Mouse (Mus musculus) bone marrow, adult 2 months (tissue): ENCODE measurements around the gene Clec2e. TPM values are rescaled to one million over a fixed set of nuclear protein-coding genes. Genes with fewer than 3 reads are reported as not detected.

Experiments used
- H3K27ac ChIP-seq: fragments of 200-500 bp; 2 replicates; pipeline ENCODE4 v1.5.1; 2012; ENCODE audit warnings: low read depth, mild to moderate bottlenecking, control low read depth, inconsistent platforms, low read length; ENCODE audit not compliant: control insufficient read depth, poor library complexity, insufficient read depth
- H3K4me1 ChIP-seq: fragments of 200-500 bp; 2 replicates; pipeline ENCODE4 v1.6.1; 2011; ENCODE audit warnings: low read length; ENCODE audit not compliant: control insufficient read depth, insufficient read depth
- H3K4me3 ChIP-seq: fragments of 200-500 bp; replicated peaks from 2 replicates; pipeline ENCODE3; 2011; ENCODE audit warnings: mild to moderate bottlenecking, low read depth, low read length, control low read depth; ENCODE audit not compliant: control insufficient read depth
- CTCF ChIP-seq: fragments of 200-500 bp; IDR thresholded peaks from 2 replicates; pipeline ENCODE4 v1.5.1; 2011; ENCODE audit warnings: low read length, control low read depth; ENCODE audit not compliant: control insufficient read depth, insufficient read depth
- POLR2A ChIP-seq: fragments of 200-500 bp; IDR thresholded peaks from 2 replicates; pipeline ENCODE4 v1.6.1; 2011; ENCODE audit warnings: low read depth, mild to moderate bottlenecking, control low read depth, low read length, borderline replicate concordance; ENCODE audit not compliant: control insufficient read depth
- WGBS: fragments of 180-500 bp; shearing (Covaris S2); methylation state at CpG from one replicate; pipeline ENCODE4 v1.1.7; 2018; 5-methylcytosine and 5-hydroxymethylcytosine counted together
- polyA plus RNA-seq: library from polyadenylated mRNA; stranded (reverse); fragments of >200 nt; gene quantifications from 2 replicates; pipeline ENCODE4 v1.2.4, GENCODE M21; 2011; ENCODE audit warnings: low replicate concordance; ENCODE audit not compliant: missing spikeins, insufficient read depth, insufficient read length

Clec2e gene
- polyA plus RNA-seq, 1 experiment: 0.75 TPM

DNA sequence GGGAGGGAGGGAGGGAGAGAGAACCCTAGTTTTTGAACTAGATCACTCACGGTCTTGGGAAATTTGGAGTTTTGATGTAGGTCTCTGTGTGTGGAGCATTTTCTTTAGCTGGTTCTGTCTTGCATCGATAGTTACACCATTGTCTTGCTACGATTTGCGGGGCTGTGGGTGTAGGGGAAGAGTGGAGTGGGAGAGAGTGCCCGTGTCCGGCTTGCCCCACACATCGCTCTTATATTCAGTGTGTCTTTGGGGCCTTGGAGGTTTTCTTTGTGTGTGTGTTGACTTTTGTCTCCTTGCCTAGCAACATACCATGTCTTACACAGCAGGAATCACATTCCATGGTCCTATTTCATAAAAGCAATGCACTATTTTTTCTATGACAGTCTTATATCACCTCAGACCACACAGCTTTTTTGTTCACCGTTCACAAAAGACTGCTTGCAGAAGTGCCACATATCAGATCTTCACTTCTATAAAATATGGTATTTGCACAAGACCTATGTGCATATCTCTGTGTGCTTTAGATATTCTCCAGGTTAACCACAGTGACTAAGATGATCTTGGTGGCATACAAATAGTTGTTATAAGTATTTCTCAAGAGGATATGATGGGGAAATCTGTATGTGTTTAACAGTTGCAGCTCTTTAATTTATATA is 51.0 kb downstream of the Clec2e start:
- peak overlapping the region; percentile 56 for H3K4me3 ChIP-seq
- WGBS: 6% methylated on average over 8 of the region's 8 CpGs
- TF ChIP-seq CTCF (no peak), POLR2A (no peak)
- H3K4me1 ChIP-seq: no peaks in the 10 kb centered on the region; the same call in 1 of the 2 replicates
- peak overlapping the region; percentile 91 for H3K27ac ChIP-seq

DNA sequence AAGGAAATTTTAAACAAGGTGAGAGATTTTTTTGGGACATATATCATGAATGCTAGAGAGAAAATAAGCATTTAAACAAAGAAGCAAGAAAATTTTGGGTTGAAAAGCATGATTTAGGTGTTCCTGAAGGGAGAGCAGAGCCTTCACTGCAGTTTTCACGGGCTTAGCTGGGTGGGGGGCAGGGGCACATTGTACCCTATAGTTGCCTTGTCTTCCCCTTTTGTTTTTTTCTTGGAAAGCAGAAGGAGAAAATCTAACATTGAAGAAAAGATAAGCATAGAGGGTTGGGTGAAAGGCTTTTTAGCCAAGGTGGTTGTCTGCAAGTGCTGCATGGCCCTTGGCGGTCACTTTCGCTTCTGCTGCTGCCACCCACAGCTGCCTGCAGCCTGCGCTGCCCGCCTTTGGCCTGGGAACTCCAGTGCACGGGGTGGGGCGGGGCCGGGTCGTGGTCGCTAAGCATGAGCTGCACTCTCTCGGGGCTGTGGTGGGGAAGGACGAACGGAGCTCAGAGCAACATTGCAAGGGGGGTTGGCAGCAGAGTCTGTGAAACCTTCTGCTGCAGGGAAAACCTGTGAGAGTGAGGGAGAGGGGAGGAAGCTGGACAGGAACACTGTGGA is 51.7 kb downstream of the Clec2e start:
- peak; percentile 72; the same call in 1 of the 2 replicates for TF ChIP-seq POLR2A
- no peak for TF ChIP-seq CTCF
- Histone ChIP-seq H3K4me3 (peak overlapping the region; percentile 56), H3K27ac (peak overlapping the region; percentile 56), H3K4me1 (no peaks in the 10 kb centered on the region; the same call in 1 of the 2 replicates)
- 1% methylated on average over 13 of the region's 13 CpGs for WGBS

DNA sequence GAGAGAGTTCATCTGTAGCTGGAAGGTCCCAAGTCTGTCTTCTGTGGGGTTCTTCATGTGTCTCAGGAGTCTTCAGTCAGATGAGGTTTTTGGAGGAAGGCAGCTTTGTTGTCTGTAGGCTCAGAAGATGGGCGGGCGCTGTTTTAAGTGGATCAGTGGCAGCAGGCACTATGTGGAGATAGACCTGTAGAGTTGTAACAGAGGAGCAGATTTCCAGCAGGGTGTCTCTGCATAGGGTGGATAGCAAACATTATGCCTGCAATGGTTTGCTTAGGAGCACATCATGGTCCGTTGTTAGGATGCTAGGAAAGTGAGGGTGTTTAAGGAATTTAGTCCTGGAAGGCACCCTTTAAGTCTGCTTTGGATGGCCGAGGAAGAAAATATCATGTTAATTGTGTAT is 52.3 kb downstream of the Clec2e start:
- Histone ChIP-seq H3K4me1 (no peaks in the 10 kb centered on the region; the same call in 1 of the 2 replicates), H3K27ac (peak overlapping the region; percentile 2; the same call in 1 of the 2 replicates), H3K4me3 (no peak overlapping the region)
- WGBS: 40% methylated on average over 4 of the region's 4 CpGs
- no peak for TF ChIP-seq CTCF
- TF ChIP-seq POLR2A: no peak

DNA sequence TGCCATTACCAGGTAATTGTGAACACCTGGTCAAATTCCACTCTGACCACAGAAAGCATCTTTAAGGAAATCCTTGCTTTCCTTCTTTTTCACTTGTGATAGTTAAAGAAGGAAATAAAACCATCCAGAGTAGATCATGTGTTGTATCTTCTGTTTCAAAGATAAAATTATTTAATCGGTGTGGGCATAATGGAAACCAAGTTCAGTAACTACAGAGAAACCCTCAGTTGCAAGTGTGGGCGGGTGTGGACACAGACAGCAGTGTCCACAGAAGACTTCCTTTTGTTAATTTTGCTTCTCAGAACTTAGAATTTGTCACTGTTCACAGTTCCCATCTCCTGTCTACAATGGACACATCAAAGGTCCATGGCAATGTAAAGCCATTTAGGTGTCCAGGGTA is 55.1 kb downstream of the Clec2e start, which contains the start of gene Klrb1f:
TSS of gene Klrb1f (plus strand) at position 301 of the 400 bp plus-strand sequence.
- TF ChIP-seq CTCF: no peak
- no peak for TF ChIP-seq POLR2A
- Histone ChIP-seq H3K27ac (no peak within 1 kb of the TSS), H3K4me1 (no peaks in the 10 kb centered on the region; the same call in 1 of the 2 replicates), H3K4me3 (no peak within 1 kb of the TSS)
- WGBS: 48% methylated on average over 2 of the region's 2 CpGs

DNA sequence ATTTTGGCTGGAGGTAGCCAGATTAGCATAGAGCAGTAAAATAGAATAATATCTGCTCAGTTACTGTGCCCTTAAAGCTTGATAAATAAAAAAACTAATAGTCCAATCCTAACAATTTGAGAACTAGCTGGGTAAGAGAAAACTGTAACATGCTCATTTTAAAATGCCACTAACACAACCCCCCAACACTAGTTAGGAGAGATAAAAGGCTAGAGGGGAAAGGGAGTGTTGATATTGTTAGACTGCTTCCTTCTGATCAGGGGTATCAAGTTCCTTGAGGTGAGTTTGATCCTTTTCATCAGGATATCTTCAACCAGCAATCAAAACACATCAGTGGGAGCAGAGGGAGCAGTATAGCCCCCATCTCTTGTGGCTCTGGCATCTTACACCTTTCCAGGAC is 58.2 kb downstream of the Clec2e start:
- H3K4me3 ChIP-seq: no peak overlapping the region
- H3K4me1 ChIP-seq: peaks cover 2% of the 10 kb centered on the region; the same call in 1 of the 2 replicates
- TF ChIP-seq POLR2A: no peak
- TF ChIP-seq CTCF: no peak
- H3K27ac ChIP-seq: no peak overlapping the region

Other genes with a start within 250 kb of the Clec2e start
- gene Clec2i, start 213.3 kb downstream of the Clec2e start, polyA plus RNA-seq: 2.7 and 4.9 TPM in 2 replicates
- 6.2 and 16.8 TPM in 2 replicates for gene BC035044, start 209.8 kb downstream of the Clec2e start, polyA plus RNA-seq
- gene Clec2g, start 166.5 kb downstream of the Clec2e start, polyA plus RNA-seq: not detected in 2 replicates
- gene Klrb1f, start 55.0 kb downstream of the Clec2e start, polyA plus RNA-seq: 3.8 TPM in 1 of 2 replicates, not detected in the other
- 57.9 and 122 TPM in 2 replicates for gene Clec2d, start 79.7 kb upstream of the Clec2e start, polyA plus RNA-seq
- gene Cd69, start 174.5 kb upstream of the Clec2e start, polyA plus RNA-seq: 4.8 and 4.9 TPM in 2 replicates
- gene 4922502D21Rik, start 230.9 kb upstream of the Clec2e start, polyA plus RNA-seq: not detected in 2 replicates
- gene Clec12a, start 241.8 kb upstream of the Clec2e start, polyA plus RNA-seq: 45.9 and 106 TPM in 2 replicates